Mouse (Mus musculus): ENCODE data around the gene Smpdl3b.
A peak's percentile ranks its signal among the peaks of the same experiment; 100 is the strongest.
"Not testable (repeated sequence)": the region's sequence is repeated elsewhere in the genome, so short reads cannot be mapped to it uniquely, and the experiment has no call there.

The Smpdl3b gene

DNA sequence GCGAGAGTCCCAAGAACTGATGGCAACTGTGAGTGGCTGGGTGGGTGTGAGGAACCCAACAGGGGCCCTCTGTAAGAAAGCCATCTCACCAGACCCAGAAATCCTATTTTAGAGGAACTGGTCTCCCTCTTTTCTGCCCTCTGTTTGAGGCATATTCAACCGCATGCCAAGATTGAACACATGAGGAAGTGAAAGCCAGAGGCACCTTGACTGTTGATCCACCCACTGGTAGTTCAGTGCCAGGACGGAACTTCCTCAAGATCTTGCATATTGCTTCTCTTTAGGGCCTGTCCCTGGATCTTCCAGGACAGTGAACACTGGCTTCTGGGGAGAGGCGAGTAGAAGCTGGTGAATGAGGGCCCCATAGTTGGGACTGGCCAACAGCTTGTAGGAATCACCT, 23.2 kb upstream of the Smpdl3b start:
- DNase-seq (ENCODE audit: extremely low spot score): no peak

DNA sequence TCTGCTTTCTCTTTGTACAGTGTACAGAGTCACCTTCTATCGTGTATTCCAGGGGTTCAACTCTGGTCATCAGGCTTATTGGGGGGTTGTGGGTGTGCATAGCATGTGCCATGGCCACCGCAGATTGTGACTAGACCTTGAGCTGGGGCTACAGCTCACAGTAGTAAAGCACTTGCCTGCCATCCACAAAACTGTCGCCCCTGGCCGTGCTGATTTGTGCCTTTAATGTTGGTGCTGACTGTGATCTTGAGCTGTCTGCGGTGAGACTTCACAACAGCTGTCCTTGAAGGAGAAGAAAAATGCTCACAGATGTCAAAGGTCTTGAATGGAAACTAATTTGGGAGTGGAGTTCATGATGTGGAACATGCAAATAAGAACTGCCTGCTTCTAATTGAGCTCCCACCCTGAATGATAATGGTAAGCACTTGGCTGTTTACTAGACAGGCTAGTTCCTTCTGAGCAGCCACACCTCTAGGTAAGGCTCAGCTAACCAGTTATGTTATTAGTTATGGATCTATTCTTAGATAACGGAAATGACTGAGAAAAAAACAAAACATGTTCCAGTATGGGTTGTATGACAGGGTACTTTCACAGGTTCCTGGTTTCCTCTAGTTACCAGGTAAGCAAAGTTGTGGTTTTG, 21.6 kb upstream of the Smpdl3b start:
- no peak for DNase-seq (ENCODE audit: extremely low spot score)

DNA sequence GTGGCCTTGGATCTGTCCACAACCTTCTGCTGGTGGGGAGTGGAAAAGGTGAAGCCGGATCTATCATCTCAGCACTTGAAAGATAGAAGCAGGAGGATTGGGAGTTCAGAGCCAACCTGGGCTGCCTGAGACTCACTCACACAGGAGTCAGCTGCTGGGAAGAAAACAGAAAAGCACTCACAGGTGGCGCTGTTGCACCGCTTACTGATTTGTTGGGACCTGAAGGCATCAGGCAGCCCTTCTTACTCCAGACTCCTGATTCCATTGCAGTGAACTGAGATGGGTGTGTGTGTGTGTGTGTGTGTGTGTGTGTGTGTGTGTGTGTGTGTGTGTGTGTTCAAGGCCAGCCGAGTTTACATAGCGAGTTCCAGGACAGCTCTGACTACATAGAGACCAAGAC, 19.7 kb upstream of the Smpdl3b start:
- peak; percentile 26 for DNase-seq (ENCODE audit: extremely low spot score)

DNA sequence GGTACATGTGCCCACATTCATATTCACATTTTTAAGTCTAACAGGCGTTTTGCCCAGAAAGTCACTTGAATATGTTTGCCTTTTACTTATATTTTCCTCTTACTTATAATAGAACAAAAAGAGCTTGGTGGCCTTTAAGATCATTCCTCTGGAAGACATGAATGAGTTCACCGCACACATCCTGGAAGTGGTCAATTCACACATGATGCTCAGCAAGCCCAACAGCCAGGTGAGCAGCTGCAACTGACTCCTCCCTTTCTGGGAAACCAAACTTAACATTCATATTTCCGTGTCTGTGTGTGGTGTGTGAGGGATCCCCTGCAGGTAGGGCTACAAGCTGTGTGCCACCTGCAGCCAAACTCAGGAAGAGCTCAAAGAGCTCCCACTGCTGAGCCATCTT, 17.9 kb upstream of the Smpdl3b start:
- no peak for DNase-seq (ENCODE audit: extremely low spot score)

DNA sequence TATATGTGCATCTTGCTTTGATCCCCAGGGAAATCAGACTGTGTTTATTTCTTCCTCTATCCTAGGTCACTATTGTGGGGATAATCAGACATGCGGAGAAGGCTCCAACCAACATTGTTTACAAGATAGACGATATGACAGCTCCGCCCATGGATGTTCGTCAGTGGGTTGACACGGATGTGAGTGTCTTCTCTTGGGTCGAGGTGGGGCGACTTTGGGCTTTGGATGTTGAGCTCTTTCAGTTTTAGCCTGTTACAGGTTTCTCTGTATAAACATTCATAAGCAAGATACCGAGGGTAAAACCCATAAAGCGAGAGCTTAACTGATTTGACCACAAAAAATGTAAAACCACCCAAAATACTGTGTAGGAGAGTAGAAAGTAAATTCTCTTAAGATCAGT, 14.7 kb upstream of the Smpdl3b start:
- no peak for DNase-seq (ENCODE audit: extremely low spot score)

DNA sequence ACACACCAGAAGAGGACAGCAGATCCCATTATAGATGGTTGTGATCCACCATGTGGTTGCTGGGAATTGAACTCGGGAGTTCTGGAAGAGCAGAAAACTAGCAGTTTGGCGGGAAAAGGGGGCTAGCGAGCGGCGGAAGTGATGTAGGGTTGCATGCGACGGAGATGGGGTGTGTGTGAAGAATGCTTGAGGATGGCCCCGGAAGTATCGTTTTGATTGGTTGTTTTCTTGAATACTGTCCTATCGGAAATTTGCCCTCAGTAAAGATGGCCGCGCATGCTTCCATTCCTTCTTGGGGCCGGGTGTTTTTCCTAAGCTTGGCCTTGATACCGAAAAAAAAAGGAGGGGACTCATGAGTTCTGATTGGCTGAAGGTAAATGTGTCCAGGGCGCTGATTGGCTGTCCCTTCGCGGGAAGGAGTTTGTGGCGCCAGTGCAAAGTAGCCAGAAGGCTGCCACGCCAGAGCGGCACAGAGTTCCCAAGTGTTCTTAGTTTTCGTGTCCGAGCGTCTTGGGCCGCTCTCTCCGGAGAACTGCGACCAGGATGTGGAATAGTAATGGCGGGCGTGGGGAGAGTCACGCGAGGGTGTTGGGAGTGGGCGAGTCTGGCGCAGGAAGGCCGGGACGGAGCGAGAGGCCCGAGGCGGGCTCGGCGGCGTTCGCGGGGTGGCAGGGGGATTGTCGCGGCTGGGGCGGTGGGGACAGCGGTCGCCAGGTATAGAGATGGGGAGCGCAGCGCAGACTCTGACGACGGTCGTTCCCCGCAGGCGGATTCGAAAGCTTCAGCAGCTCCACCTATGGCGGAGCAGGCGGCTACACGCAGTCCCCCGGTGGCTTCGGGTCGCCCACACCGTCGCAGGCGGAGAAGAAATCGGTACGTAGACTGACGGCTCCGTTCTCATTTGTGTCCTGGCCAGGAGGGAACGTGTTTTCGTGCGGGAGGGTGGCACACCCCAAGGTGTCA, 11.1 kb upstream of the Smpdl3b start, which contains the start of gene Rpa2:
Gene Rpa2 (plus strand): TSS at position 419 of the 963 bp plus-strand sequence.
- peak; percentile 99 for DNase-seq (ENCODE audit: extremely low spot score)

DNA sequence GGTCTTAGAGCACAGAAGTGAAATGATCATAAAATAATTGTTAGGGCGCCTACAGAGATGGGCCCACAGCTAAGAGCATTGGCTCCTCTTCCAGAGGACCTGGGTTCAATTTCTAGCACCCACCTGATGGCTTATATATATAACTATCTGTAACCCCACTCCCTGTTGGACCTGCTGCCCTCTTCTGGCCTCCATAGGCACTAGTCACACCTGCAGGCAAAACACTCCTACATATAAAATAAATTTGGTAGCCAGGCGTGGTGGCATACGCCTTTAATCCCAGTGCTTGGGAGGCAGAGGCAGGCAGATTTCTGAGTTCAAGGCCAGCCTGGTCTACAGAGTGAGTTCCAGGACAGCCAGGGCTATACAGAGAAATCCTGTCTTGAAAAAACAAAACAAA, 6.1 kb upstream of the Smpdl3b start:
- DNase-seq (ENCODE audit: extremely low spot score): not testable (repeated sequence)

DNA sequence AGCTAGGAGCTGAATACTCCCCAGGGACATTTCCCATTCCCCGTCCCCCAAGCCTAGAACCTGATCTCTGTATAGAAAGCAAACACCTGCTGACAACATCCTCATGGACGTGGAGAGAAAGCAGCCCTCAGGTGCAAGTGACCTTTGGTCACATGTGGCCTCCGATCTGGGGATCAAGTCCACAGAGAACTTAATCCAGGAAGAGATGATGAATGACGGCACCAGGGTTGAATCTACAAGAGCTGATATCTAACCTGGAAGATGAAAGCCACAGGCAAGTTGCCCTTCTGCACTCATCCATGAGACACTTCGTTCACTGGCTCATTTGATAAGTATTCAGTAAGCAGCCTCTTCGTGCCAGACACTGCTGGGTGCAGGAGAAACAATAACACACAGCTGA, 5.5 kb upstream of the Smpdl3b start:
- DNase-seq (ENCODE audit: extremely low spot score): no peak

DNA sequence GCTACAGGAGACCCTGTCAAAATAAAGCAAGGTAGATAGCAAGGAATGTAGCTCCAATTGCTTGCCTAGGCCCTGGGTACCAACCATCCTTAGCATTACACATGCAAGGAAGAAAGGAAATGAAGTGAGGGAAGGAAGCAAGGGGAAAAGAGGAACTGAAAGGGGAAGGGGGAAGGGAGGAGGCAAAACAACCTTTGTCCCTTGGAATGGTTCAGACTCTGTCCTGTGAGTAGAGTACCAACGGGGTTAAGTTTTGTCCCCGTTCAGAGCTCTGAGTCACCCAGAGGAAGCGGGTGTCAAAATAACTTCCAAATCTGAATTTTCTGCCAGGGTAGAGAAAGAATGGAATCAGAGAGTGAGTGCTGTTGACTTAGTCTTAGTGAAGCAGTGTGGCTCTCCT, 3.2 kb upstream of the Smpdl3b start:
- DNase-seq (ENCODE audit: extremely low spot score): no peak

DNA sequence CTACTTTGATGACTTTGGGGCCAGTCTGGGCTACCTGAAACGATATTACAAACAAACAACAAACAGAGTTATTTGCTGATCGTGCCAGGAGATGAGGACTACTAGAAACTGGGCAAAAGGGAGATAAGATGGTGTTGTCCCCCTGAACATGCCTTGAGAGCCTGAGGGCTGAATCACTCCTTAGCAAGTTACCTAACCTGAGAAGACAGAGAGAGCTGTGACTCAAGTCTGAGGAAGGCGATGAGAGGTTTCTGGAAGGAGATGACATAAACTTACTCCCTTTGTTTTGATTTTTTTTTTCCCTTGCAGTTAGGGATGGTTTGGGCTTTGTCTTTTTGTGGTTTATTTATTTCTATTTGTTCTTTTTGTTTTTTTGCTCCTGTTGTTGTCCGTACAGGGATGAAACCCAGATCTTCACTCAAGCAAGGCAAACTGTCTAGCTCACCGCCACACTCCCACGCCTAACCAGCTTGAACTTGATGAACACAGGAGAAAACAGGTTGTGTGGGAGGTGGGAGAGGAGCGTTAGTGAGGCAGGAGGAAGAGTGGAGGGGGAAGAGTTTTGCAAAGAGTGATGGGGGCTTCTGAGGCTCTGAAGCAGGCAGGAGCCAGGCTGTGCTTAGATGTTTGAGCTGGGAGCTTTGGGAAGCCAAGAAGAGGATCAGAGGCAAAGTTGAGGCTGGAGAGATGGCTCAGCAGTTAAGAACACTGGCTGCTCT, 740 bp upstream of the Smpdl3b start:
- no peak for DNase-seq (ENCODE audit: extremely low spot score)

DNA sequence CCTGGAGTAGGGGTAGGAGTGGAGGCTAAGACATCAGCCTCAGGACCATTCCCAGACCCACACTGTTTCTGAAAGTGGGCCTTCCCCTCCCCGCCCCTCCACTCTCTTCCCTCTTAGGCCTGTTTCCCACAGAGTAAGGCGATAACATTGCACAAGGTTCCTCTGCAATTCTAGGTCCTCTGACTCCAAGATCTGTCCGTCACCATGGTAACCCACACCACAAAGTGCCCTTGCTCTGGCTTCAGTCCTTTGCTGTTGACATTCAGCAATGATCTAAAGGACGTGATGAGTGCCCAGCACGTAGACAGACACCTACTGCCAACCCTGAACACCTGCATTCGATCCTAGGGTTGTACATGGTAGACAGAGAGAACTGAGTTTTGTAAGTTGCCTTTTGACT, 4.1 kb downstream of the Smpdl3b start:
- no peak for DNase-seq (ENCODE audit: extremely low spot score)

DNA sequence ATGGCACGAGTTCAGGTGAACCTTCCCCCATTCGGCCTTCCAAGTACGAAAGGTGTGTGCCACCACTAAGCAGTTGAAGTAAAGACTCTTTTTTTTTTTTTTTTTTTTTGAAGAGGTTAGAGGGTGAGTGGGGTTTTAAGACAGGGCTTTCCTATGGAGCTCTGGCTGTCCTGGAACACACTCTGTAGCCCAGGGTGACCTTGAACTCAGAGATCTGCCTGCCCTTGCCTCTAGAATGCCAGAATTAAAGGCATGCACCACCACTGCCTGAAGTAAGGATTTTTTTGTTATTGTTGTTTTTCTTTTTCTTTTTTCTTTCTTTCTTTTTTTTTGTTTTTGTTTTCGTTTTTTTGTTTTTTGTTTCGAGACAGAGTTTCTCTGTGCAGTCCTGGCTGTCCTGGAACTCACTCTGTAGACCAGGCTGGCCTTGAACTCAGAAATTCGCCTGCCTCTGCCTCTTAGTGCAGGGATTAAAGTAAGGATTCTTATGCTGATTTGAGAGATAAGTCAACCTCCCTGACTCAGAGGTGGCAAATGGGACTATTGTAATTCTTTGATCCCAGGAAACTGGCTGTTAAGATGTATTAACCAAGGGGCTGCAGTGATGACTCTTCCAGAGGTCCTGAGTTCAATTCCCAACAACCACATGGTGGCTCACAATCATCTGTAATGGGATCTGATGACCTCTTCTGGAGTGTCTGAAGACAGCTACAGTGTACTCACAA, 7.6 kb downstream of the Smpdl3b start:
- DNase-seq (ENCODE audit: extremely low spot score): no peak

DNA sequence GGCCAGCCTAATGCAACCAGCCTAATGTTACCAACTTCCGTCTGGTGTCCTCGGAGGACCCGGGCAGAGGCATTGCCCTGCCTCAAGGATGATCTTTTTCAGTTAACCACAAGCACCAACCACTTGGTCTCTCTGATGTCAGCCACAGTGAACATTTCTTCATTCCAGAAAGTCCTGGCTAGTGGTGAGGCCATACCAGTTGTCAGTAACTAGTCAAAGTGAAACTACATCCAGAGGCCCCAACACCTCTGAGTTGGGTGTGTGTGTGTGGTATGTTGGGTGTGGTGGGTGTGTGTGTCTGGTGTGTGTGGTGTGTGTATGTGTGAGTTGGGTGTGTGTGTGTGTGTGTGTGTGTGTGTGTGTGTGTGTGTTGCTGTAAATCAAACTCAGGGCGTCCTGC, 8.3 kb downstream of the Smpdl3b start:
- no peak for DNase-seq (ENCODE audit: extremely low spot score)

DNA sequence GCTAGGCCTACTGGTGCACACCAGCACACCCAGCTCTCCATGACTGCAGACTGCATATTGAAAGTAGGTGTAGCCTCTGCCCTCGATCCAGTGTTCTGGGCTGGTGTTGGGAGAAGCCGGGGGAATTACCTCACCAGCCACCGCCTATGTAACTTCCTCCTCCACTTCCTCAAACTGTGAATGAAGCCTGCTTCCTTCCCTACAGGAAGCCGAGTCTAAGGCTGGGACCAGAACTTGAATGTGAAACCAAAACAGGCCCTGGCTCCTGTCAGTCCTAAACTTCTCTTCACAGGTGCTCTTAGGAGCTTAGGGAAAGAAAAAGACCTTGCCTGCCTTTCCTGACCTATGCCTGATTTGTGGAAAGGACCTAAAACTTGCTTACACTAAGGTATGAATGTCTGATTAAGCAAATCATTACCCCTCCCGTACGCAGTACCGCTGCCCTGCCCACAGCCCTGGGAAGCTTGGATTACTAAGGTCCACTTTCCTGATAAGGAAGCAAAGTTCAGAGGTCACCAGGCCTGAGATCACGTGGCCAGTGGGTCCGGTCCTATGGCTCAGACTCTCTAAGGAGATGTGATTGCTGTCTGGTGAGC, 9.3 kb downstream of the Smpdl3b start:
- DNase-seq (ENCODE audit: extremely low spot score): no peak

DNA sequence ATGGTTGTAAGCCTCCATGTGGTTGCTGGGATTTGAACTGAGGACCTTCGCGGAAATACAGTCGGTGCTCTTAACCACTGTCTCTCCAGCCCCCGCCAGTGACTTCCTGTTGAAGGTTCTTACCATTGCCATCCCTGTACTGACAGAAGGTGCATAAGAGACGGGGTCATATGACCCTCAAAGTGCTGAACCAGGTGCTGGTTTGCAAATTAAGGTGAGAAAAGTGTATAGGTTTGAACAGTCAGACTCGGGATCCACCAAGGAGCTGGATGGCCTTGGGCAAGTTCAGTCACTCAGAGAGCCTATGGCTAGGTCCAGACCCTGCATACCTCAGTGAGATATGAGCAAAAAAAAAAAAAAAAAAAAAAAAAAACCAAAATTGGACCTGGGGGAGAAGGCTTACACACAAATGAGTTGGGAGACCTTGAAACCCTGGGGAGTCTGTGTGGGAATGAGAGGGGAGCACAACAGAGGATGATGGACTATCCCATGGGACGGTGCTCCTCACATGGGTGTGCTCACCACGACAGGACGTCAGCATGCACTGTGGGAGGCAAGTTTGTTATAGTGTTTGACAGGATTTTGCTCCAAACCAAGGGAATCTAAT, 10.0 kb downstream of the Smpdl3b start:
- DNase-seq (ENCODE audit: extremely low spot score): no peak

DNA sequence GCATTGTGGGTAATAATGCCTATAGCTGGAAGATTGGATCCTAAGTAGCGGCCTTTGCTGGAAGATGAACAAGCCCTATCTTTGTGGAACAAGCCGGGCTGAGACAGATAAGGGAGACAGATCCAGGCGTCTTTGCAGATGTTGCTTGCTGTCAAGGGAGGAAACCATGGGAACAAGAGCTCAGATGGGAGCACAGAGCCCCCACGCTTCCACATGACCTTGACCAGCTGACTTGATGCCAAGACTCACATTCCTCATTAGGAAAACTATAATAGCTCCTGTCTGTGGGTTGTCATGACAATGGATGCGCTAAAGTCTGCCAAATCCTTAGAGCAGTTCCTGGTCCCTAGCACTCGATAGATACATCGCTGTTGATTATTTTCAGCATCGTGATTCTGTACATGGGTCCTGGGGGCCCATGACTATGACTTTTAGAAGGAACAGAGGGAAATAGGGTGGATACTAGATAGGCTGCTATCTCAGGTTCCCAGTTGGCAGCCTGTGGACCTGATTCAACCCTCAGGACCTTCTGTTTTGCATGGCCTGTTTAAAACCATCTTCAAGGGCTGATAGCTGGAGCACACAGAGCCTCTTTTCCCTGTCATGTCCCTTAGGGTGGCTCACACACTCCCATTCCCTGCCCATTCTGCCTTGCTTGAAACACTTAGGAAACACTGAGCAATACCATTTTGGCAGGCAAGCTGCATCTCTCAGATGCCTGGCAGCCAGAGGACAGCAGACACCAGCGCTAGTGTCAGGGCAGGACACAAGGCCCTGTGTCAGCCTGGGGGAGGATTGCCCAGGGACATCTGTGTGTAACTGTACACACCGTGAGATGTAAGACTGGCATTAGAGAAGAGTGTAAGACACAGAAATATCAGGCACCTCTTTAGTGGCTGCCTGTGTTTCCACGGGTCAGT, 12.8 kb downstream of the Smpdl3b start:
- no peak for DNase-seq (ENCODE audit: extremely low spot score)

DNA sequence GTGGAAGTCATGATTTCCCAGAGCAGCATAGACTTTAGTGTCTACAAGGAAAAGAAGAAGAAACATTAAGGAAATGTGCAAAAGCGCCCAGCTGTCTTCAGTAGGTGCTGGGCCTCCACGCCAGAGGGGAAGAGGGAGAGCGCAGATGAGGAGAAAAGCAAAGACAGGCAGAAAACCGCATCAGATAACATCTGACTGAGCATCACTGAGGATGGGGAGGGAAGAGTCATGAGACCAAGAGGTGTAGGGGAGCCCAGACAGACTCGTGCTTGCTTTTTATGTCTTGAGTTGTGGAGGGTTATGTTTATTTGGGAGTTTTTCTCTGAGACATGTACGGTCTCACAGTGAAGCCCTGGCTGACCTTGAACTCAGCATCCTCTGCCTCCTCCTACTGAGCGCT, 15.6 kb downstream of the Smpdl3b start:
- DNase-seq (ENCODE audit: extremely low spot score): no peak

DNA sequence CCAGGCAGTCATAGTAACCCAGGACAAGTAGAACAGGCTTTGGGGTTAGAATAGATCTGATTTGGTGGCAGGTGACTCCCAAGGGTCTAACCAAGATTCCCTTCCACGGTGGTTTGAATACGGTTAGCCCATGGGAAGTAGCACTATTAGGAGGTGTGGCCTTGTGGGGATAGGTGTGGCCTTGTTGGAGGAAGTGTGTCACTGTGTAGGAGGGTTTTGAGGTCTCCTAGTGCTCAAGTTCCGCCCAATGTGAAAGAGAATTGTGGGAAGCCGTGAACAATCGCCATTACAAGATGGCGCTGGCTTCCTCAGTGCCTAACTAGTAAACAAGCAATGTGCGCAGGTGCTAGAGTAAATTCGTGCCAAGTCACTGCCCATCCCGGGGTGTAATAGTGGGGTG, 19.9 kb downstream of the Smpdl3b start:
- DNase-seq (ENCODE audit: extremely low spot score): not testable (repeated sequence)

DNA sequence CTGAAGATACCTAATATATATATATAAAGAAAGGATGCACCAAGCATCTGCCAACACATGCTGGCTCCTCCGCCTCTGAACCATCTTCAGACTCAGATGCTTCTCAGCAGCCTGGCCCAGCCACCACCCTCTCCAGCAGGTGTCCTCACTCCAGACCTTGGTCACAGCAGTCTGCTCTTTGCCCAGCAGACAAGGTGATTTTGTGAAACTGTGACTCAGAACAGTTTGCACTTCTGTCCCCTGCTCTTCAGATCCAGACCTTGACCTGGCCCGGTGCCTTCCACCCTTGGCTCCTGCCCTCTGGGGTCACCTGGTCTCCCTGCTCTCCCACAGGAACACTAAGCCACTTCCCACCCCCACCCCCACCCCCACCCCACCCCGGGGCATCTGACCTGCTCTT, 21.2 kb downstream of the Smpdl3b start:
- DNase-seq (ENCODE audit: extremely low spot score): no peak

DNA sequence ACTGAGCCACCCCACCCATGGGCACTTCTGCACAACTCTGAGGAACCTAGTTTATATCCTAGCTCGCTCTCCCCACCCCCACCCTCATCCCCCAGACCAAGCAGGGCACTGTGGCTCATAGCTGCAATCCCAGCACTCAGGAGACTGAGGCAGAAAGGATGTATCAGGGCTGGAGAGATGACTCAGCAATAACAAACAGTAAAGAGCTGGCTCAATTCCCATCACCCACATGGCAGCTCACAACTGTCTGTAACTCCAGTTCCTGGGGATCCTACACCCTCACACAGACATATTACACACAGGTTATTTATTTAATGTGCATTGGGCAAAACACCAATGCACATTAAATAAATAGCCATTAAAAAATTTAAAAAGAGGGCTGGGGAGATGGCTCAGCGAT, 21.7 kb downstream of the Smpdl3b start:
- DNase-seq (ENCODE audit: extremely low spot score): no peak
